Mouse (Mus musculus): Measurements from ENCODE around the gene Cmip.

Gene Cmip

DNA sequence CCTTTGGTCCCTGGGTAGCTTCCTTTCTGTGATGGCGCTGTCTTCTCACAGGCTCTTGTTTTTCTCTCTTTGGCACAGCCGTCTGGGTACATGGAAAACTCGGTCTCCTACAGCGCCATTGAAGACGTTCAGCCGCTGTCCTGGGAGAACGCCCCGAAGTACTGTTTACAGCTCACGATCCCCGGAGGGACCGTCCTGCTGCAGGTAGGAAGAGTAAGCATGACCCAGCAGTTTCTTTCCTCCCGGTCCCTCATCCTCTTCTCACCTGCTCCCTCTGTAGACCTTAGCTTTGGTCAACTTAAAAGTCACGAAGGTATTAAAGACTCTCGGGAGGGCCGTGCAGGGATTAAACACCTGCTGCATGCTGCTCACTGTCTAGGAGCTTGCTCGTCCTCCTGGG is 120.1 kb downstream of the Cmip start:
- in situ Hi-C loops (cut with MboI, MseI) = no loop called here

- in situ Hi-C loops (cut with MboI, MseI) = no loop called here
Observed at GRCm38 (mm10) chr8:117378625-117379024, 121.8 kb downstream of the Cmip start.

DNA sequence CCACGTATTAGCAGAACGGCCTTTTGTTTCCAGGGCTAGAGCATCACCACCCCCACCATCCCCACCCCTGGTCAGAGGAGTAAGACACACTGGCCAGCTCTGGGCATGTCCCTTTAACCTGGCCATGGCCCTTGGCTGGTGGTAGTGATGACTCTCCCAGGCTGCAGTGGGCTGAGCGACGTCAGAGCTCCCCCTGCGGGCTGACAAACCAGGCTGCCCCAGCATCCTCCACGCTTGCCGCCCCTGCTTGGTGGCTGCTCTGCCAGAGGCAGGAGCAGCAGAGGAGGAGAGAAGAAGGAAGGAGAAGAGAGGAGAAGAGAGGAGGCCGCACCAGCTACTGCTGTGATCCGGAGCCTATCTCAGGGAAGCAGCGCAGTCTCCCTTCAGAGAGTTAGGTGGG is 122.3 kb downstream of the Cmip start:
- in situ Hi-C loops (cut with MboI, MseI) = no loop called here

GRCm38 (mm10) chr8:117380796-117381195 is 123.9 kb downstream of the Cmip start:
- in situ Hi-C loops (cut with MboI, MseI) = no loop called here

- in situ Hi-C loops (cut with MboI, MseI) = no loop called here
Observed at GRCm38 (mm10) chr8:117386142-117386541, 129.3 kb downstream of the Cmip start.

DNA sequence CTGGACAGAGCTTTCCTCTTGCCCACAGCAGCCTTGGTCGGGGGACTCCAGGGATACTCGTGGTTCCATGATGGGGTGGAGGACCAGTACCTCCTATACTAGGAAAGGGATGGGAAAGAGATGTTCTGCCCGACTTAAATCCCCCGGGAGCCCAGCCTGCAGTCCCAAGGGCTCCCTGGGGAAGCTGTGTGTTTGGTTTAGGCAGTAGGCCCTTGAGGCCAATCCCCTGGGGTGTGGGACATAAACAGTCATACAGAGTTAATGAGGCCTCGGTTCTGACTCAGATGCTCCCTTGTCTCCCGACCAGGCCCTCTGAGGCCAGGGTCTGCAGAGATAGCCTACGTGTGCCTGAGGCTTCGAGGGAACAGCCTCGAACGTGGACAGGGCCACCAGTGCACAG is 130.8 kb downstream of the Cmip start:
- in situ Hi-C loops (cut with MboI, MseI) = no loop called here

- in situ Hi-C loops (cut with MboI, MseI) = no loop called here
Observed at GRCm38 (mm10) chr8:117388370-117388769, 131.5 kb downstream of the Cmip start.

GRCm38 (mm10) chr8:117393853-117394252 is 137.0 kb downstream of the Cmip start:
- in situ Hi-C loops (cut with MboI, MseI) = no loop called here

DNA sequence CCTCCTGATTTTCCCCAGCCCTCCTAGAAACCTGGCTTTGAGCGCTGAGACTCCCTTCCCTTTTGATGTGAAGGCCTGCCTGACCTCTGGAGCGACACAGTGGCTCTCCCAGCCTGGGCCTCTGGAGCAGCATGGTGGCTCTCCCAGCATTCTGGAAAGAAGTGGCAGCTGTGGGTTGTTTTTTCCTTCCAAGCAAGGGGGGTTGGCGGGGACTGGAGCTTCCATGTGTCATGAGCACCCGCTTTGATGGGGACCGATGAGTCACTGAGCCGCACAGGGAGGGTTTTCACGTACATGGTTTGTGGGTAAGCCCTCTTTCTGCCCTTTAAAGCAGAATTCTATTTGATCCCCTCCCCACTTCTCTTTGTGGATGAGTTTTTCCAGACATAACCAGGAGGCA is 138.2 kb downstream of the Cmip start:
- in situ Hi-C loops (cut with MboI, MseI) = no loop called here

GRCm38 (mm10) chr8:117396884-117397283 is 140.0 kb downstream of the Cmip start:
- in situ Hi-C loops (cut with MboI, MseI) = no loop called here

GRCm38 (mm10) chr8:117397751-117398150 is 140.9 kb downstream of the Cmip start:
- in situ Hi-C loops (cut with MboI, MseI) = no loop called here

- in situ Hi-C loops (cut with MboI, MseI) = no loop called here
Observed at GRCm38 (mm10) chr8:117399229-117399628, 142.4 kb downstream of the Cmip start.

- in situ Hi-C loops (cut with MboI, MseI) = no loop called here
Observed at GRCm38 (mm10) chr8:117400820-117401219, 144.0 kb downstream of the Cmip start.

- in situ Hi-C loops (cut with MboI, MseI) = no loop called here
Observed at GRCm38 (mm10) chr8:117401880-117402279, 145.0 kb downstream of the Cmip start.

- in situ Hi-C loops (cut with MboI, MseI) = no loop called here
Observed at GRCm38 (mm10) chr8:117402911-117403704, 146.2 kb downstream of the Cmip start.

DNA sequence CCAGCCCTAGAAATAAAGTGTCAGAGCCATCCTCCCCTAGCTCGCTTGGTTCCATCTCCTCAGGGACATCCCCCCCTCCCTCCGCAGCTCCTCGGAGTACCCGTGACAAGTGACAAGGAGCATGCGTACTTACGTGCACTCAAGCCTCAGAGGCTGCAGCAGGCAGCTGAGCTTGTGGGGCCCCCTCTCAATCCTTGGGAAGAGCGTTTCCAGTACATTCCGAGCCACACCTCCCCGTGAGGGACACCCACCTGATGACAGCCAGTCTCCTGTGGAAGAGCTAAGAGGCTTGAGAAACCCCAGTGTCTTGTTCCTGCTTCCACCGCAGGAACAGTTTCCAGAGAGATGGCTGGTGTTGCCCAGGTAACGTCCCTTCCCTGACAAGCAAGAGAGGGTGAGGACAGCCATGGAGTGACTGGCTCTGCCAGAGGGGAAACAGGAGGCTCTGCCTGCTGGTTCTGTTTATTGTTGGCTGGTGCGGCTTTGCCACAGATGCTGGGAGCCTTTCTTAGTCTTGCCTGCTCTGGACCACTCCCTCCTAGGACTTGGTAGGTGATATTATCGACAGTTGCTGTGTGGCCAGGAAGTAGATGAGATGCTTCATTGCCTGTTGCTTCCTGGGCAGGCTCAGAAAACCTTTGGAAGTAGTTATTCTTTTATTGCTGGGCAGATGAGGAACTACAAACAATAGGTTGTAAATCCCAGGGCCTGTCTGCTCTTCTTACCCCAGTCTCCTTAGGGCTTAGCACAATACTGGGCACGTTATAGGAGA is 147.0 kb downstream of the Cmip start:
- in situ Hi-C loops (cut with MboI, MseI) = no loop called here

GRCm38 (mm10) chr8:117406081-117406480 is 149.2 kb downstream of the Cmip start:
- in situ Hi-C loops (cut with MboI, MseI) = no loop called here

- in situ Hi-C loops (cut with MboI, MseI) = no loop called here
Observed at GRCm38 (mm10) chr8:117408634-117409033, 151.8 kb downstream of the Cmip start.

DNA sequence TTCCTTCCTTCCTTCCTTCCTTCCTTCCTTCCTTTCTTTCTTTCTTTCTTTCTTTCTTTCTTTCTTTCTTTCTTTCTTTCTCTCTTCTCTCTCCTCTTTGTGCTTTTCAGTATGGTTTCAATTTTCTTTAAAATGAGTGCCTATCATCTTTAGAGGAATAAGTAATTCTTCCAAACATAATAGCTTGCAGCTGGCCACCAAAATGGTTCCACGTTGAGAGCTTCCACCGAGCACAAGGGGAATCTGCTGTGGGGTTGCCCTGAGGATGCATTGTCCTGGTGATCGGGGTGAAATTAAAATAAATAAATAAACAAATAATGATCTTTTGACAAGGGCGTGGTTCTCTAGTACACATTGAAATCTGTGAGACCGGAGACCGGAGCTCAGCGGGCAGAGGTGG is 152.2 kb downstream of the Cmip start:
- in situ Hi-C loops (cut with MboI, MseI) = no loop called here

DNA sequence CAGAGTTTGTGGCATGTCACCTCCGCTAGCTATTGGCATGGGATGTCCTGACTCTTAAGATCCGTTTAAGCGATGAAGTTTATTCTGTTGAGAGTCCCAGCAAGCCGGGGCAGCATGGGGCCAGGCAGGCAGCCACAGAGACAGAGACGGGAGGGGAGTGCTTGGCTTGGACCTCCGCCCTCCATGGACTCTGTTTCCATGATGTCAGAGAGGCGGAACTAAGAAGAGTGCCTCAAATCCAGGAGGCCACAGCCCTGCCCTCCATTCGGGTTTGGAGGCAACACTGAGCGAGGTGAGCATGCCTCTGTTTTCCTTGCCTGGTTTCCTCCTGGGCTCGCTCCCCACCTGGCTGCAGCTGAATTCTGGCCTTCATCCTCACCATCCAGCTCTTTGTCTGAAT is 153.5 kb downstream of the Cmip start:
- in situ Hi-C loops (cut with MboI, MseI) = no loop called here

DNA sequence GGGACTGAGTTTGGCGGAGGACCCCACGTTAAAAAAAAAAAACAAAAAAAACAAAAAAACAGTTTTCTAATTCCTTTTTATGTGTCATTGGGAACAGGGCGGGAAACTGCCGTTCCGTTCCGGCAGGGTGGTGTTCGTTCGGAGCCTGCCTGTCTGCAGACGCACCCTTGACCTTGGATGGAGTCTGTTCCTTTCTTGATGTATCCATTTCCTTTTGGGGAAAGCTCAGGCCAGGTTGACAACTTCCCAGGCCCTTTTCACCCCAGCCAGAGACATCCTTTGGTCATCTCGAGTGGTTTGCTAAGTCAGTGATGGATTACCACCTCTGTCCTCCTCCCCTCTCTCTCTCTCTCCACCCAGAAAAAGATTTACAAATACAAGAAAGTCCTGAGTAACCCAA is 154.0 kb downstream of the Cmip start:
- in situ Hi-C loops (cut with MboI, MseI) = no loop called here

DNA sequence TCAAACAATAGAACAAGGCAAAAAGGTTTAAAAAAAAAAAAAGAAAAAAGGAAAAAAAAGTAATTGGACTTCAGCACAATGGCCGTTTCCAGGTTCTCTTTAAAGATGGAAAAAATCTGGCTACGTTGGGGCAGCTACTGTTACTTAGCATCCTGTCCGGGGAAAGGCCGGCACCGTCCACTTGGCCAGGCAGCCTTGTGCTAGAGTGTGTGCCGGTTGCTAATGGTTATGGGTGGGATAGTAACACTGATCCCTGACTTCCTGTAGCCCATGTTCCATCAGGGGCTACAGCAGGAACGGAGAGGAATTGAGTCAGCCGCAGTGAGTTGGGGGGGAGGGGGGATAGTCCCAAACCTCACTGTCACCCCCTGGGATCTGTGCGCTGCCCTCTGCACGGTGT is 155.4 kb downstream of the Cmip start:
- in situ Hi-C loops (cut with MboI, MseI) = no loop called here

GRCm38 (mm10) chr8:117417830-117418229 is 161.0 kb downstream of the Cmip start:
- in situ Hi-C loops (cut with MboI, MseI) = no loop called here

Data from regulatory T cell (primary cell).